8 mouse cellular contexts compared by ENCODE assay signal in genomic region chr15:75062030-75062574, GRCm38 (mm10). TPM values are rescaled to one million over a fixed set of nuclear protein-coding genes. Genes with fewer than 3 reads are reported as not detected.
DNase-seq lines count a peak whose midpoint lies in the region; ATAC-seq lines count a peak whose summit lies in the region.
"Not testable (repeated sequence)": the region's sequence is repeated elsewhere in the genome, so short reads cannot be mapped to it uniquely, and the experiment has no call there.

No protein-coding gene starts in this region.

- DNase-seq in NIH3T3 (ENCODE audit: low read depth) = peak; percentile 77
- DNase-seq in cerebellum, adult 18-20 months = peak; percentile 48 to 61
- peak; percentile 43 for DNase-seq in forelimb bud, embryonic 11.5 days (ENCODE audit: low read depth, low spot score)
- DNase-seq in hindbrain, embryonic 14.5 days (ENCODE audit: low spot score) = peak; percentile 58
- DNase-seq in left cerebral cortex, adult 18-20 months (ENCODE audit: low spot score in 2 of 2) = peak; percentile 44 to 71
- DNase-seq in skeletal muscle tissue, adult 2 months (ENCODE audit: low read depth, low spot score) = peak; percentile 12
- DNase-seq in urinary bladder, postnatal 14 days (ENCODE audit: low spot score) = peak; percentile 69

- not testable (repeated sequence) for H3K9me3 ChIP-seq in hindbrain, embryonic 14.5 days (ENCODE audit: control insufficient read depth, low read length)

- H3K36me3 ChIP-seq in hindbrain, embryonic 14.5 days (replicated peaks; ENCODE audit: control insufficient read depth, insufficient read depth) = not testable (repeated sequence)

- H3K4me3 ChIP-seq in hindbrain, embryonic 14.5 days (replicated peaks; ENCODE audit: low read length) = not testable (repeated sequence)

- 31% methylated on average over 6 of the region's 6 CpGs for WGBS in hindbrain, embryonic 14.5 days

- H3K4me1 ChIP-seq in hindbrain, embryonic 14.5 days (replicated peaks; ENCODE audit: control insufficient read depth, insufficient read depth, low read length) = not testable (repeated sequence)

- not testable (repeated sequence) for H3K4me2 ChIP-seq in hindbrain, embryonic 14.5 days (replicated peaks)

- H3K9ac ChIP-seq in hindbrain, embryonic 14.5 days = not testable (repeated sequence)

- not testable (repeated sequence) for ATAC-seq in hindbrain, embryonic 14.5 days (ENCODE audit: low FRiP score)
- ATAC-seq in megakaryocyte, adult 5-6 weeks (ENCODE audit: poor library complexity, severe bottlenecking) = peak; percentile 77

- not testable (repeated sequence) for H3K27me3 ChIP-seq in hindbrain, embryonic 14.5 days (ENCODE audit: control insufficient read depth, insufficient read depth, low read length)

- H3K27ac ChIP-seq in hindbrain, embryonic 14.5 days = not testable (repeated sequence)

RNA-seq across cellular contexts. Expression of gene Ly6c1, which starts 13.5 kb away (rescaled TPM):
- 5.6 and 5.9 TPM in 2 replicates for polyA plus RNA-seq in hindbrain, embryonic 14.5 days (2014; fragmentation: Nextera tagmentation; extraction: Ambion mirVana)
- 10 to 100 TPM; 54.3 to 65.1 TPM for total RNA-seq in left cerebral cortex, adult 18-20 months (2021)
- total RNA-seq in megakaryocyte, adult 5-6 weeks (2015) = 4.9 and 6.9 TPM in 2 replicates
- 0.48 and 0.53 TPM in 2 replicates for total RNA-seq in megakaryocyte, adult 5-6 weeks (2017)

RNA-seq across cellular contexts. Expression of gene Ly6c2, which starts 49.7 kb away (rescaled TPM):
- 0.39 TPM in 1 of 2 replicates, not detected in the other for polyA plus RNA-seq in hindbrain, embryonic 14.5 days (2014; fragmentation: Nextera tagmentation; extraction: Ambion mirVana)
- 1 to 10 TPM; 1.9 to 2.3 TPM for total RNA-seq in left cerebral cortex, adult 18-20 months (2021)
- 9,861 and 10,026 TPM in 2 replicates for total RNA-seq in megakaryocyte, adult 5-6 weeks (2015)
- 3,107 and 3,295 TPM in 2 replicates for total RNA-seq in megakaryocyte, adult 5-6 weeks (2017)

Comparison
In these comparisons a context has a peak if more than half of its experiments do, and no peak if none do; other contexts are left out.
1. DNase-seq: peak in every context shown above with its lines; median percentile 77 in NIH3T3; 69 in urinary bladder, postnatal 14 days; 58 in hindbrain, embryonic 14.5 days; 58 in left cerebral cortex, adult 18-20 months; 54 in cerebellum, adult 18-20 months; 43 in forelimb bud, embryonic 11.5 days; 12 in skeletal muscle tissue, adult 2 months.
2. RNA of gene Ly6c1, which starts 13.5 kb away (total RNA-seq): 54.3 to 65.1 TPM in left cerebral cortex, adult 18-20 months; 0.48 to 6.9 TPM in megakaryocyte, adult 5-6 weeks; every median in the first group is over 4 times any median in the second.
3. RNA of gene Ly6c2, which starts 49.7 kb away (total RNA-seq): 3,107 to 10,026 TPM in megakaryocyte, adult 5-6 weeks; 1.9 to 2.3 TPM in left cerebral cortex, adult 18-20 months; every median in the first group is over 100 times any median in the second.